Mouse (Mus musculus) heart, adult 2 months (tissue): ENCODE data around the gene Atg2a. TPM values are rescaled to one million over a fixed set of nuclear protein-coding genes. Genes with fewer than 3 reads are reported as not detected.

Experiments
- DNase-seq, 2 experiments: peaks; one replicate each; pipeline ENCODE4 v3.0.0; 2021
- H3K27ac ChIP-seq: fragments of 200-600 bp; 2 replicates; pipeline ENCODE4 v1.8.1; 2022
- H3K27me3 ChIP-seq: fragments of 200-500 bp; 2 replicates; pipeline ENCODE4 v1.6.1; 2012; ENCODE audit warnings: mild to moderate bottlenecking, low read length, inconsistent platforms, mixed read lengths; ENCODE audit not compliant: control insufficient read depth, insufficient read depth
- H3K36me3 ChIP-seq: fragments of 200-500 bp; 2 replicates; pipeline ENCODE4 v1.6.1; 2012; ENCODE audit warnings: low read length, inconsistent platforms; ENCODE audit not compliant: control insufficient read depth, insufficient read depth
- H3K4me1 ChIP-seq: fragments of 200-500 bp; 2 replicates; pipeline ENCODE4 v1.6.1; 2011; ENCODE audit warnings: low read length; ENCODE audit not compliant: control insufficient read depth, insufficient read depth
- H3K4me3 ChIP-seq: fragments of 200-600 bp; 2 replicates; pipeline ENCODE4 v1.8.1; 2022
- H3K79me2 ChIP-seq: fragments of 200-500 bp; replicated peaks from 2 replicates; pipeline ENCODE4 v1.6.1; 2012; ENCODE audit warnings: mild to moderate bottlenecking, inconsistent platforms, low read length, moderate library complexity, mixed read lengths; ENCODE audit not compliant: control insufficient read depth, insufficient read depth
- H3K9ac ChIP-seq: fragments of 200-500 bp; 2 replicates; pipeline ENCODE4 v1.6.1; 2012; ENCODE audit warnings: low read depth, mild to moderate bottlenecking, control low read depth, inconsistent platforms, low read length, mixed read lengths
- CTCF ChIP-seq: fragments of 200-600 bp; IDR thresholded peaks from 2 replicates; pipeline ENCODE4 v1.8.1; 2022; ENCODE audit warnings: antibody characterized with exemption, mild to moderate bottlenecking, moderate library complexity
- EP300 ChIP-seq: fragments of 200-500 bp; IDR thresholded peaks from 2 replicates; pipeline ENCODE4 v1.6.1; 2011; ENCODE audit warnings: low read depth, low read length, control low read depth; ENCODE audit not compliant: insufficient read depth
- POLR2A ChIP-seq: fragments of 200-500 bp; IDR thresholded peaks from 2 replicates; pipeline ENCODE4 v1.6.1; 2011; ENCODE audit warnings: mild to moderate bottlenecking, low read depth, low read length, control low read depth; ENCODE audit not compliant: insufficient read depth
- WGBS: fragments of 180-500 bp; shearing (Covaris S2); methylation state at CpG from one replicate; pipeline ENCODE4 v1.1.7; 2018; 5-methylcytosine and 5-hydroxymethylcytosine counted together
- intact Hi-C: fragments of 180-260 bp; cut with DNase I; formaldehyde crosslinking; loops from one replicate; pipeline ENCODE4 v1.15.1; 2025
- polyA plus RNA-seq: library from polyadenylated mRNA; depleted of rRNA; stranded (reverse); fragments of >200 nt; gene quantifications from 2 replicates; pipeline ENCODE4 v1.2.3, GENCODE M21; 2012
- total RNA-seq, 2 experiments: library from RNA; stranded (reverse); gene quantifications; 2 replicates each; pipeline ENCODE4 v1.2.3; 2021

Gene Atg2a
- total and polyA plus RNA-seq, 3 experiments, result 20.5 to 26.3 (median 24.5) TPM

GRCm38 (mm10) chr19:6300402-6300841 lies 59.0 kb downstream of the Atg2a start:
- intact Hi-C loops, result loop anchor here (1.0 kb wide), 1 partner anchor 12 kb away; no protein-coding TSS in a partner anchor
- Histone ChIP-seq H3K36me3 (peaks cover 41% of the 10 kb centered on the region), H3K4me3 (no peak overlapping the region), H3K27me3 (no peaks in the 10 kb centered on the region), H3K9ac (peak overlapping the region; percentile 35; the same call in 1 of the 2 replicates), H3K4me1 (peaks cover 57% of the 10 kb centered on the region), H3K79me2 (no peaks in the 10 kb centered on the region; the same call in 1 of the 2 replicates), H3K27ac (peak overlapping the region; percentile 97)
- 31% methylated on average over 7 of the region's 7 CpGs for WGBS
- TF ChIP-seq EP300 (peak; percentile 97), CTCF (no peak), POLR2A (peak; percentile 63)
- DNase-seq, result peak; percentile 69 to 79

- H3K4me3 ChIP-seq, result no peak overlapping the region
- no peak for TF ChIP-seq POLR2A
- TF ChIP-seq EP300, result no peak
- TF ChIP-seq CTCF, result no peak
- no peak overlapping the region for H3K9ac ChIP-seq
- 81% methylated on average over 5 of the region's 5 CpGs for WGBS
- H3K36me3 ChIP-seq, result peaks cover 27% of the 10 kb centered on the region
- peak in 1 of 2 experiments; percentile 27 for DNase-seq
- H3K27ac ChIP-seq, result peak overlapping the region; percentile 97
- no peaks in the 10 kb centered on the region for H3K27me3 ChIP-seq
- no peaks in the 10 kb centered on the region for H3K79me2 ChIP-seq
- peaks cover 49% of the 10 kb centered on the region for H3K4me1 ChIP-seq
- intact Hi-C loops, result loop anchor here (1.0 kb wide), 1 partner anchor 26 kb away; the partner anchor contains the start of gene Ehd1
Measured at GRCm38 (mm10) chr19:6302114-6302513, 60.6 kb downstream of the Atg2a start.

GRCm38 (mm10) chr19:6302522-6302921 lies 61.1 kb downstream of the Atg2a start:
- intact Hi-C loops, result loop anchor here (1.0 kb wide), 1 partner anchor 26 kb away; the partner anchor contains the start of gene Ehd1
- Histone ChIP-seq H3K4me3 (no peak overlapping the region), H3K36me3 (peaks cover 26% of the 10 kb centered on the region), H3K79me2 (no peaks in the 10 kb centered on the region), H3K4me1 (peaks cover 46% of the 10 kb centered on the region), H3K27ac (peak overlapping the region; percentile 97), H3K27me3 (no peaks in the 10 kb centered on the region), H3K9ac (0 out of 2 replicates have a peak overlapping the region, but pooled peaks have one; percentile 13)
- WGBS, result 22% methylated on average over 4 of the region's 4 CpGs
- TF ChIP-seq POLR2A, result peak; percentile 57; the same call in 1 of the 2 replicates
- TF ChIP-seq EP300, result peak; percentile 98
- TF ChIP-seq CTCF, result peak; percentile 39
- DNase-seq, result peak; percentile 78 to 84

- H3K4me1 ChIP-seq, result peaks cover 38% of the 10 kb centered on the region
- TF ChIP-seq POLR2A (no peak), CTCF (no peak), EP300 (no peak)
Measured at GRCm38 (mm10) chr19:6303831-6304230, 62.4 kb downstream of the Atg2a start.

GRCm38 (mm10) chr19:6304787-6305516 lies 63.5 kb downstream of the Atg2a start:
- H3K27ac ChIP-seq, result peak overlapping the region; percentile 97
- H3K79me2 ChIP-seq, result no peaks in the 10 kb centered on the region
- peak; percentile 89 to 93 for DNase-seq
- H3K27me3 ChIP-seq, result no peaks in the 10 kb centered on the region
- H3K36me3 ChIP-seq, result peaks cover 12% of the 10 kb centered on the region
- WGBS, result 15% methylated on average over 5 of the region's 5 CpGs
- H3K4me3 ChIP-seq, result no peak overlapping the region
- H3K9ac ChIP-seq, result no peak overlapping the region
- peaks cover 28% of the 10 kb centered on the region for H3K4me1 ChIP-seq
- intact Hi-C loops, result loop anchor here (1.0 kb wide), 1 partner anchor 37 kb away; no protein-coding TSS in a partner anchor
- TF ChIP-seq EP300, result peak; percentile 99
- TF ChIP-seq POLR2A, result 0 out of 2 replicates have a peak, but pooled peaks have one; percentile 9
- no peak for TF ChIP-seq CTCF

More at GRCm38 (mm10) chr19:6303831-6304230, 62.4 kb downstream of the Atg2a start:
- peak in 1 of 2 experiments; percentile 52 for DNase-seq
- no peak overlapping the region for H3K4me3 ChIP-seq
- H3K9ac ChIP-seq, result no peak overlapping the region; the same call in 1 of the 2 replicates
- 55% methylated on average over 6 of the region's 6 CpGs for WGBS
- peaks cover 17% of the 10 kb centered on the region for H3K36me3 ChIP-seq
- intact Hi-C loops, result loop anchor here (1.0 kb wide), 1 partner anchor 36 kb away; no protein-coding TSS in a partner anchor
- peak overlapping the region; percentile 97 for H3K27ac ChIP-seq
- no peaks in the 10 kb centered on the region for H3K27me3 ChIP-seq
- no peaks in the 10 kb centered on the region for H3K79me2 ChIP-seq

- Histone ChIP-seq H3K79me2 (no peaks in the 10 kb centered on the region), H3K9ac (no peak overlapping the region), H3K4me1 (peaks cover 25% of the 10 kb centered on the region), H3K36me3 (peaks cover 12% of the 10 kb centered on the region), H3K27me3 (no peaks in the 10 kb centered on the region), H3K27ac (peak overlapping the region; percentile 92), H3K4me3 (peak overlapping the region; percentile 77)
- WGBS, result 63% methylated on average over 8 of the region's 8 CpGs
- no peak for DNase-seq
- intact Hi-C loops, result no loop called here
- TF ChIP-seq EP300 (no peak), CTCF (no peak), POLR2A (no peak)
Measured at GRCm38 (mm10) chr19:6305517-6306115, 64.1 kb downstream of the Atg2a start.
